Mouse (Mus musculus) forebrain, embryonic 15.5 days (tissue): ENCODE results near the gene Macrod2. TPM values are rescaled to one million over a fixed set of nuclear protein-coding genes. Genes with fewer than 3 reads are reported as not detected.

Source experiments
- ATAC-seq: fragments of 200-750 bp; cut with Nextera tagmentation; replicated peaks from 2 replicates; pipeline ENCODE4 v1.8.0; 2017; ENCODE audit warnings: mild to moderate bottlenecking, moderate TSS enrichment, moderate library complexity
- H3K27ac ChIP-seq: fragments of 300-500 bp; sonication (generic); replicated peaks from 2 replicates; pipeline ENCODE4 v1.5.1; 2015; ENCODE audit warnings: mild to moderate bottlenecking, inconsistent platforms
- H3K27me3 ChIP-seq: fragments of 300-500 bp; sonication (generic); 2 replicates; pipeline ENCODE4 v1.6.1; 2015; ENCODE audit warnings: inconsistent platforms
- H3K36me3 ChIP-seq: fragments of 300-500 bp; sonication (generic); 2 replicates; pipeline ENCODE4 v1.6.1; 2015; ENCODE audit warnings: mild to moderate bottlenecking, inconsistent platforms
- H3K4me1 ChIP-seq: fragments of 300-500 bp; sonication (generic); 2 replicates; pipeline ENCODE4 v1.6.1; 2015; ENCODE audit warnings: inconsistent platforms
- H3K4me2 ChIP-seq: fragments of 300-500 bp; sonication (generic); replicated peaks from 2 replicates; pipeline ENCODE4 v1.6.1; 2015; ENCODE audit warnings: mild to moderate bottlenecking, inconsistent platforms
- H3K4me3 ChIP-seq: fragments of 300-500 bp; sonication (generic); 2 replicates; pipeline ENCODE4 v1.5.1; 2015; ENCODE audit warnings: mild to moderate bottlenecking, inconsistent platforms
- H3K9ac ChIP-seq: fragments of 300-500 bp; sonication (generic); replicated peaks from 2 replicates; pipeline ENCODE4 v1.6.1; 2015; ENCODE audit warnings: mild to moderate bottlenecking, inconsistent platforms
- H3K9me3 ChIP-seq: fragments of 300-500 bp; sonication (generic); 2 replicates; pipeline ENCODE4 v1.6.1; 2016; ENCODE audit warnings: inconsistent platforms
- WGBS: fragments of 180-500 bp; shearing (Covaris S2); methylation state at CpG from one replicate; pipeline ENCODE4 v1.1.7; 2015; ENCODE audit warnings: mixed read lengths; 5-methylcytosine and 5-hydroxymethylcytosine counted together
- polyA plus RNA-seq: library from polyadenylated mRNA; unstranded; fragments of >200 nt; fragmentation: Nextera tagmentation; extraction: Ambion mirVana; gene quantifications from 2 replicates; pipeline ENCODE4 v1.2.1, GENCODE M21; 2015

Gene Macrod2
- polyA plus RNA-seq, 1 experiment from 2014 or later = 93.1 TPM

- Histone ChIP-seq H3K4me2 (no peak overlapping the region), H3K9ac (no peak overlapping the region), H3K27ac (no peak overlapping the region), H3K4me1 (peaks cover 5% of the 10 kb centered on the region; the same call in 1 of the 2 replicates), H3K4me3 (no peak overlapping the region), H3K27me3 (no peaks in the 10 kb centered on the region), H3K36me3 (no peaks in the 10 kb centered on the region), H3K9me3 (no peaks in the 10 kb centered on the region)
- 20% methylated on average over 5 of the region's 5 CpGs for WGBS
- peak; percentile 84 for ATAC-seq
Observed at GRCm38 (mm10) chr2:140500951-140501350, 105.8 kb downstream of the Macrod2 start.

- no peak overlapping the region for H3K4me2 ChIP-seq
- no peaks in the 10 kb centered on the region for H3K36me3 ChIP-seq
- H3K27me3 ChIP-seq = no peaks in the 10 kb centered on the region
- no peak overlapping the region for H3K4me3 ChIP-seq
- H3K9me3 ChIP-seq = no peaks in the 10 kb centered on the region
- no peaks in the 10 kb centered on the region for H3K4me1 ChIP-seq
- H3K27ac ChIP-seq = no peak overlapping the region
- WGBS = 93% methylated on average over 2 of the region's 2 CpGs
- no peak for ATAC-seq
- no peak overlapping the region for H3K9ac ChIP-seq
Observed at GRCm38 (mm10) chr2:140521472-140521871, 126.4 kb downstream of the Macrod2 start.

- ATAC-seq = no peak
- no peaks in the 10 kb centered on the region for H3K27me3 ChIP-seq
- no peaks in the 10 kb centered on the region for H3K36me3 ChIP-seq
Observed at GRCm38 (mm10) chr2:140530214-140530613, 135.1 kb downstream of the Macrod2 start.

GRCm38 (mm10) chr2:140532024-140532423 lies 136.9 kb downstream of the Macrod2 start:
- no peak for ATAC-seq
- 74% methylated on average over 3 of the region's 3 CpGs for WGBS
- Histone ChIP-seq H3K9ac (no peak overlapping the region), H3K9me3 (no peaks in the 10 kb centered on the region), H3K36me3 (no peaks in the 10 kb centered on the region), H3K4me2 (no peak overlapping the region), H3K27me3 (no peaks in the 10 kb centered on the region), H3K27ac (no peak overlapping the region), H3K4me1 (peaks cover 18% of the 10 kb centered on the region), H3K4me3 (no peak overlapping the region)

More at GRCm38 (mm10) chr2:140530214-140530613, 135.1 kb downstream of the Macrod2 start:
- WGBS = 62% methylated on average over 2 of the region's 2 CpGs
- Histone ChIP-seq H3K9me3 (no peaks in the 10 kb centered on the region), H3K27ac (no peak overlapping the region), H3K4me3 (no peak overlapping the region), H3K9ac (no peak overlapping the region), H3K4me1 (peaks cover 18% of the 10 kb centered on the region), H3K4me2 (no peak overlapping the region)

GRCm38 (mm10) chr2:140532859-140533519 lies 137.9 kb downstream of the Macrod2 start:
- WGBS = 11% methylated on average over 9 of the region's 9 CpGs
- Histone ChIP-seq H3K4me3 (no peak overlapping the region), H3K27me3 (no peaks in the 10 kb centered on the region), H3K9me3 (no peaks in the 10 kb centered on the region), H3K4me1 (peaks cover 18% of the 10 kb centered on the region), H3K27ac (no peak overlapping the region), H3K4me2 (peak overlapping the region; percentile 35), H3K9ac (no peak overlapping the region), H3K36me3 (no peaks in the 10 kb centered on the region)
- ATAC-seq = peak; percentile 79

- Histone ChIP-seq H3K27ac (no peak overlapping the region), H3K9ac (no peak overlapping the region), H3K27me3 (no peaks in the 10 kb centered on the region), H3K9me3 (no peaks in the 10 kb centered on the region), H3K4me1 (peaks cover 18% of the 10 kb centered on the region), H3K4me3 (no peak overlapping the region), H3K36me3 (no peaks in the 10 kb centered on the region), H3K4me2 (peak overlapping the region; percentile 35)
- ATAC-seq = no peak
- WGBS = 3% methylated on average over 8 of the region's 8 CpGs
Observed at GRCm38 (mm10) chr2:140533621-140534020, 138.5 kb downstream of the Macrod2 start.

GRCm38 (mm10) chr2:140534583-140534982 lies 139.5 kb downstream of the Macrod2 start:
- Histone ChIP-seq H3K4me1 (peaks cover 18% of the 10 kb centered on the region), H3K36me3 (no peaks in the 10 kb centered on the region), H3K4me3 (no peak overlapping the region), H3K4me2 (no peak overlapping the region), H3K27me3 (no peaks in the 10 kb centered on the region), H3K9ac (no peak overlapping the region), H3K9me3 (no peaks in the 10 kb centered on the region), H3K27ac (no peak overlapping the region)
- ATAC-seq = no peak
- 91% methylated on average over 3 of the region's 3 CpGs for WGBS

- H3K9me3 ChIP-seq = no peaks in the 10 kb centered on the region
- no peak overlapping the region for H3K9ac ChIP-seq
- no peak overlapping the region for H3K4me2 ChIP-seq
- no peak overlapping the region for H3K27ac ChIP-seq
- peaks cover 18% of the 10 kb centered on the region for H3K4me1 ChIP-seq
- WGBS = 94% methylated on average over 5 of the region's 5 CpGs
- H3K4me3 ChIP-seq = no peak overlapping the region
- ATAC-seq = no peak
- H3K36me3 ChIP-seq = no peaks in the 10 kb centered on the region
- H3K27me3 ChIP-seq = no peaks in the 10 kb centered on the region
Observed at GRCm38 (mm10) chr2:140535832-140536571, 140.9 kb downstream of the Macrod2 start.

- ATAC-seq = no peak
- no peaks in the 10 kb centered on the region for H3K27me3 ChIP-seq
- no peak overlapping the region for H3K9ac ChIP-seq
- no peaks in the 10 kb centered on the region for H3K36me3 ChIP-seq
- H3K4me3 ChIP-seq = no peak overlapping the region
- H3K4me2 ChIP-seq = no peak overlapping the region
- no peaks in the 10 kb centered on the region for H3K4me1 ChIP-seq
- 58% methylated on average over 2 of the region's 2 CpGs for WGBS
- H3K9me3 ChIP-seq = no peaks in the 10 kb centered on the region
- H3K27ac ChIP-seq = no peak overlapping the region
Observed at GRCm38 (mm10) chr2:140549286-140549685, 154.2 kb downstream of the Macrod2 start.

GRCm38 (mm10) chr2:140561426-140561825 lies 166.3 kb downstream of the Macrod2 start:
- H3K9me3 ChIP-seq = no peaks in the 10 kb centered on the region
- H3K4me3 ChIP-seq = no peak overlapping the region
- H3K27ac ChIP-seq = no peak overlapping the region
- no peak overlapping the region for H3K9ac ChIP-seq
- no peak overlapping the region for H3K4me2 ChIP-seq
- no peaks in the 10 kb centered on the region for H3K4me1 ChIP-seq
- no peak for ATAC-seq
- no peaks in the 10 kb centered on the region for H3K36me3 ChIP-seq
- WGBS = 97% methylated on average over 2 of the region's 2 CpGs
- H3K27me3 ChIP-seq = no peaks in the 10 kb centered on the region

GRCm38 (mm10) chr2:140570874-140571273 lies 175.8 kb downstream of the Macrod2 start:
- Histone ChIP-seq H3K4me1 (no peaks in the 10 kb centered on the region), H3K9me3 (no peaks in the 10 kb centered on the region), H3K27ac (no peak overlapping the region), H3K4me2 (no peak overlapping the region), H3K27me3 (no peaks in the 10 kb centered on the region), H3K9ac (no peak overlapping the region), H3K4me3 (no peak overlapping the region), H3K36me3 (no peaks in the 10 kb centered on the region)
- WGBS = 81% methylated on average over 6 of the region's 6 CpGs
- ATAC-seq = no peak

GRCm38 (mm10) chr2:140592537-140593261 lies 197.6 kb downstream of the Macrod2 start:
- Histone ChIP-seq H3K4me2 (no peak overlapping the region), H3K4me1 (peaks cover 8% of the 10 kb centered on the region; the same call in 1 of the 2 replicates), H3K9me3 (no peaks in the 10 kb centered on the region), H3K4me3 (no peak overlapping the region), H3K27me3 (no peaks in the 10 kb centered on the region), H3K36me3 (no peaks in the 10 kb centered on the region), H3K27ac (no peak overlapping the region; the same call in 1 of the 2 replicates), H3K9ac (no peak overlapping the region)
- ATAC-seq = peak; percentile 38; the same call in 1 of the 2 replicates
- WGBS = 59% methylated on average over 3 of the region's 3 CpGs
